Mouse (Mus musculus): ENCODE results near the gene Arhgef38.

Gene Arhgef38

DNA sequence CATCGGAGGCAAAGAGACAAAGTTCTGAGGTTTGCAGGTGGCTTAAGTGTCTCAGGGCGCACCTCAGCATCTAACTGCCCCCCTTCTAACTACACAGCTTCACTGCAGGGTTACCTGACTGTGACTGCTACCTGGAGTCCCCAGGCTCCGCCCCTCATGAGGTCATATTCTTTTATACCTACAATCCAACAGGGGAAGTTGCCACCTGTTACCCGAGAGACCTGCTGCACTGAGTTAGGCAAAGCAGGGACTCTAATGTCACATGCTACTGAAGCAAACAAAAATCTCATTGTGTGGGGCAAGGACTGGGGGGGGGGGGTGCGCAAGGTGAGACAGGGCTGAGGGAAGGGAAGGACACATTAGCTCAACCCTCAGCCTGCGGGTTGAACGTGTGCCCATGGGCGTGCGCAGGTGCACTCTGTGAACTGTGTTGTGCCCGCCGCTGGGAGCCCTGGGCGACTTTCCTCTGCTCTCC, at the start of gene Arhgef38:
Gene Arhgef38, minus strand, starts transcription at position 129 of the 475 bp plus-strand sequence.
- in situ Hi-C loops (cut with MboI, MseI), result no loop called here

DNA sequence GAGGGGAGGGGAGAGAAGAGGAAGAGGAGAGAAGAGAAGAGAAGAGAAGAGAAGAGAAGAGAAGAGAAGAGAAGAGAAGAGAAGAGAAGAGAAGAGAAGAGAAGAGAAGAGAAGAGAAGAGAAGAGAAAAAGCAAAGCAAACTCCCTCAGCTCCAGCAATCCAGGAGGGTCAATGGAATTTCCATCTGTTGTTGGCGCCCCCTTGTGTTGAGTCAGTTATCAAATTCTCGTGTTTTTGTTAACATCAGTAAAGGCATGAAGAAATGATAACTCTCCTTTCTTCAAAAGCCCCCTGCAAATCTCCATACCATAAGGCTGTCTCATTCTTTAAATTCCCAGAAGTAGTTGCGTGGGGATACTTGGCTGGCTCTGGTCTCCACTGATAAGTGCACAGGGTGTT, 37.1 kb upstream of the Arhgef38 start:
- in situ Hi-C loops (cut with MboI, MseI), result no loop called here

- in situ Hi-C loops (cut with MboI, MseI), result no loop called here
These were observed 24.1 kb upstream of the Arhgef38 start for GRCm38 (mm10) chr3:133258860-133259259.

DNA sequence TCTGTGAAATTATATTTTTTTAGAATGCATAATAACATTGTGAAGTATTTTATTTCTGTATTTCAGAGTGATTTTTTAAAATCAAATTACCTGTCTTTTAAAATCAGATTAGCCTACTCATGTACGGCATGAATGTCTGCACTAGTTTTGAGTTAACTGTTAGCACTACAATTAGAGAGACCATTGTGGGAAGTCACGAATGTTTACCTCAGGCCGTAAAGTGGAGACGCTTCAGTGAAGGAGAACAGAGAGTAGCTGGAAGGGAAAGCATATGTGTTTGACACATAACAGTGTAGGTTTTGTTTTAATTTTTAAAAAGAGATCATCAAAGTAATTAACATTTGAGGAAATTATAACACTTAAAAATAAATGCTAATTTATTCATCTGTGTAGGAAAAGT, 21.1 kb upstream of the Arhgef38 start:
- in situ Hi-C loops (cut with MboI, MseI), result no loop called here

GRCm38 (mm10) chr3:133244027-133244426, 9.3 kb upstream of the Arhgef38 start:
- in situ Hi-C loops (cut with MboI, MseI), result no loop called here

GRCm38 (mm10) chr3:133241916-133242315, 7.2 kb upstream of the Arhgef38 start:
- in situ Hi-C loops (cut with MboI, MseI), result no loop called here

DNA sequence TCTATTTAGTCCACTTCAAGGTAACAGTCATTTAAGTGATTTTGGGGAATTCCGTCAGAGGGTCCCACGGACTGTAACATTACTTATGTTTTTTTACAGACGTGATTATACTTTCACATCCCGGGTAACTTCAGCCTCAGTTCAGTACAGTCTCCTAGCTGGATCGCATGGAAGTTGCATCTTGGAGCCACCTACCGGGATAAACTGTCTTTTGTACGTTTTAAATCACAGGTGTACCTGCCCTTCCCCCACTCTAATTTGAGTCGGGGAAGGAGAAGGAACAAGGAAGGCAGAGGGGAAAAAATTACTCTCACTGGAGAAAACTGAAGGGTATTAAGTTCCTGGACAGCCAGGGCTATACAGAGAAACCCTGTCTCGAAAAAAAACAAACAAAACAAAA, 756 bp downstream of the Arhgef38 start:
- in situ Hi-C loops (cut with MboI, MseI), result no loop called here

DNA sequence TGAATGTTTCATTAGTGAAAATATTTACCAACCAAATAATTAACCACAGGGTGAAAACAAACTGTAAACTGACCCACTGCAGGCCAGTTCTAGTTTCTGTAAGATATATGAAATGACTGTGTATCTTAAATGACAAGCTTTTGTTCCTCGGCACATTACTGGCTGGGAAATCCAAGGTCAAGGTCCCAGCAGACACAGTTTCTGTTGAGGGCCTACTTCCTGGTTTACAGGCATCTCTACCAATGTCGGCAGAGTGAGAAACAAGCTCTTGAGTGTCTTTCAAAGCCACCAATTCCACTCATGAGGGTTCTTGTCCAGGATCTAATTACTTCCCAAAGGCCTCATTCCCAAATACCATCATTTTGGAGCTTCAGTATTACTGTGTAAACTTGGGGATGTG, 4.3 kb downstream of the Arhgef38 start:
- in situ Hi-C loops (cut with MboI, MseI), result no loop called here

GRCm38 (mm10) chr3:133229594-133229993, 5.2 kb downstream of the Arhgef38 start:
- in situ Hi-C loops (cut with MboI, MseI), result no loop called here

DNA sequence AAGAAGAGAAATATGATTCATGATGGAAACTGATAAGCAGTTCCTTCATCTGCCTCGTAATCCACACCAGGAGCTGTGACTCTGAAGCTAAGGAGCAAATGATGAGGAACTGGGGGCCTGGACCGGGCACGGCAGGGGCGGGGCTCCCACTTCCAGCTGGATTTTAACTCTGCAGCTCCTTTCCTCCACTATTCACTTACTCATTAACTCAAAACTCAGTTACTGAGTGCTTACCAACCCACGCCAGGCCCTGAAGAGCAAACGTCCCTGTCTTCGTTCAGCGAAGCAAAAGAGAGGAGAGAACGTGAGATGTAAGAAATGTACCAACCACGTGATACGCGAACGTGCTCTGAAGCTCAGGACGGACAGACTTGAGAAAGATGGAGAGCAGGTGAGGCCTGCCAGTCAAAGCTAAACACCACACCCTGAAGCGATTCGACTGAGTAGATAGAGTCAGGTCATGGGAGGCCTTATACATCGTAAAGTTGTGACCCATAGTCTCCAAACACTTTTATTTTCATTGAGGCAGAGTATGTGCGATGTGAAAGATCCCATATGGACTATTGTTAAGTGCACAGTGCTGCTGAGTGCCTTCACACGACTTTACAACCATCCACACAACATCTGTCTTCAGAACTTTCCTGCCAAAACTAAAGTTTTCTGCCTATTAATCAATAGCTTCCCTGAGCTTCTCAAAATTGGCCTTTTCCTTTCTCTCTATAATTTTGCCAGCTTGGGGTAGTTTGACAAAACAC, 7.3 kb downstream of the Arhgef38 start:
- in situ Hi-C loops (cut with MboI, MseI), result no loop called here

- in situ Hi-C loops (cut with MboI, MseI), result no loop called here
These were observed 16.2 kb downstream of the Arhgef38 start for GRCm38 (mm10) chr3:133218501-133218900.

DNA sequence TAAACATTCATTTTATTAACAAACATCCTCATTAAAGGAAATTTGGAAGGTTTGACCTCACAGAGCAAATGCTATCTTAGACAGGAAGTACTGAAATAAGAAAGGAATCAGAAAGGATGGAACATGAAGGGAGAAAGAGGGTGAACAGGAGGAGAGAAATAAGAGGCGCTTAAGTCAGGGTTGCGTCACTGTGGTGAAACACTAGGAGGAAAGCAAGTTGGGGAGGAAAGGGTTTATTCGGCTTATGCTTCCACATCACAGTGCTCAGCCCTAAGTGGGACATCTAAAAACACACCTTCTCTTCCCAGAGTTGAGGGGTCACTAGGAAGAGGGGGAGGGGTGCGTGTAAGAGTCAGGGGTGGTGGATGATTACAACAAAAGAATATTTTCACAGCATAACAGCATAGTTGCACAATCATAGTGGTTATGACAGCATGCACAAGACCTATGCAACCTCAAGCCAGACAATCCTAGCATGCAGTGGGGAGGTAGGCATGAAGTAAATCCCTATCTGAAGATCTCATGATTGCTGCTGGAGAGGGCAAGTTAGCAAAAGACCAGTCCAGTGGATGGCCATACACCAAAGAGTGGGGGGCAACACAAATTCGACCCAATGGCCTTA, 19.4 kb downstream of the Arhgef38 start:
- in situ Hi-C loops (cut with MboI, MseI), result no loop called here

DNA sequence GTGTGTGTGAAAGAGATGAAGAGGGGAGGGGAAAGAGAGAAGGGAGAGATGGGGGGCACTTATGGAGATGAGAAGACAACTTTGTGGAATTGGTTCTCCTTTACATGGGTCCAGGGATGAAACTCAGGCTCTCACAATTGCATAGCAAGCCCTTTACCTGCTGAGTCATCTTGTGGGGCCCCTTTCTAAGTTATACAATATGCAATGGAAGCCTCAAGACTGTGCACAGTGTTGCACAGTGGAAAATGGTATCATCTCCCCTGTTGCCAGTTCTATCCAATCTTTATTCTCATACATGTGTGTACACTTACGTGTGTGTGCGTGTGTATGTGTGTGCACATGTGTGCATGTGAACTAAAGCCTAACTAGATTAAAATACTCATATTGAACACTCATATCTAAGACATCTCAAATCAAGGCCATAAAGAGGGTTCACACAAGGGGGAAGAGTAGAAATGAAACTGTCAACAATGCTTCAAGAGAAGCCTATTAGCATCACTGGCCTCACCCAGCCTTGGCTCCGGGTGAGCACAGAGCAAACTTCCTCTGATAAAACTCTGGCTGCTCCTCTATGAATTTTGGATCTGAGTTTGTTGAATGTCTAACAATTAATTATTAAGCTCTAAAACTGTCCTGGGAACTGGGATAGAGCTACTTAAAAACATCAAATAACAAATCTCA, 21.2 kb downstream of the Arhgef38 start:
- in situ Hi-C loops (cut with MboI, MseI), result no loop called here

DNA sequence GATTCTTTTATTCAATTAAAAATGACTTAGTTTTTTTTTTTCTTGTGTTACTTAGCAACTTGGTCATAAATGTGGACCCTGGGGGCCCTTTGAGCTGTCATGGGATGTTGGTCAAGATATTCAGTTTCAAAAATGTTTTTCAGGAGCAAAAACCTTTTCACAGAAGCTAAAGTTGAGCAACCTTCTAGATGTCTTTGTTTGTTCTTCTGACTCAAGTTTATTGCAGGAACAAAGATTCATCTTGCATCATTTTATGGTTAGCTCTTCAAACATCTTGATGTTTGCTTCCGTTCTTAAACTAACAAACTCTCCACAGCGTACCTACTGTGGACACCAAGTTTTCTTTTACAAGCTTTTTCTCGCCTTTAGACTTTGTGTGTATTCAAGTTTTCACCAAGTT, 23.4 kb downstream of the Arhgef38 start:
- in situ Hi-C loops (cut with MboI, MseI), result no loop called here

- in situ Hi-C loops (cut with MboI, MseI), result no loop called here
These were observed 31.0 kb downstream of the Arhgef38 start for GRCm38 (mm10) chr3:133203713-133204112.

DNA sequence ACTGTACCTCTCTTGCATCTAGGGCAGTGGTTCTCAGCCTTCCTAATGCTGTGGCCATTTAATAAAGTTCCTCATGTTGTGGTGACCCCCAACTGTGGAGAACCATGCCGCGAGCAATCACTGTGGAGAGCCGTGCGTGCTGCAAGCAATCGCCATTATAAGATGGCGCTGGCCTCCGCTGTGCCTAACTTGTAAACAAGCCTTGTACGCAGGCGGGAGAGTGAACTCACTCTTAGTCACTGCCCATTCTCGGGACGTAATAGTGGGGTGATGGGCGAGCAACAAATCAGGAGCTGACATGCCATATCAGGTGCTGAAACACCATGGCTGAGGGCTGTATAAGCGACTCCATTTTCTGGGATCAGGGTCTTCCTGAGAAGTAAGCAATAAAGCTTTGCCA, 32.6 kb downstream of the Arhgef38 start:
- in situ Hi-C loops (cut with MboI, MseI), result no loop called here

DNA sequence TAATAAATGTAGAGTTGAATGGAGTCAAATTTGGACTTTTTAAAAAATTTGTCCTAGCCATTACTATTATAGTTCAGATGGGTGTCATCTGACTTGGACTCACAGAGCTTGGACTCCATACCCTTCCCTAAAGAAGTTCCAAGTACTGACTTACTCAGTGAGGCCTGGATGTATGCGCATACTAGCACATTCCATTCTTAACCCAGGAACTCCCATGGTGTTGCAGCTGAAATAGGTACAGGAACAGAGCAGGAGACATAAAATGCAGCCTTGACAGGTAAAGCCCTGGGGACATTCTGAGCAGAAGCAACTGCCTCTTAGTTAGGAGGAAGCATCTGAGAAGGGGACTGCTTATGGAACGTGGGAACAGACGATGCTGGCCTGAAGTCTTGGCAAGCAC, 45.8 kb downstream of the Arhgef38 start:
- in situ Hi-C loops (cut with MboI, MseI), result no loop called here

GRCm38 (mm10) chr3:133187524-133187923, 47.2 kb downstream of the Arhgef38 start:
- in situ Hi-C loops (cut with MboI, MseI), result no loop called here

- in situ Hi-C loops (cut with MboI, MseI), result no loop called here
These were observed 58.6 kb downstream of the Arhgef38 start for GRCm38 (mm10) chr3:133176033-133176750.

DNA sequence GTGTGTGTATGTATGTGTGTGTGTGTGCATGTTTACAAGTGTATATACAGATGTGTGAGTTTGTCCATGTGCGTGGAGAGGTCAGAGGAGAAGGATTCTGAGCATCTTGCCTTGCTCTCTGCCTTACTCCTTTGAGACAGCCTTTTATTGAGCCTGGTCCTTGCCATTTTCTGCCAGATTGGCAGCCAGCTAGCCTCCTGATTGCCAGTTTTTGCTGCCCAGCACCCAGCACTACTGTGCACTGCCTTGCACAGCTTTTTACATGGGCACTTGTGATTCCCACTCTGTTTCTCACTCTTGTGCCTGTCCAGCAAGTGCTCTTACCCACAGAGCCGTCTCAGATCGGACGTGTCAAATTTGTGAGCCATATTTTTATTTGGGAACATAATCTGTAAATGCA, 62.5 kb downstream of the Arhgef38 start:
- in situ Hi-C loops (cut with MboI, MseI), result no loop called here

GRCm38 (mm10) chr3:133169737-133170136, 65.0 kb downstream of the Arhgef38 start:
- in situ Hi-C loops (cut with MboI, MseI), result no loop called here

DNA sequence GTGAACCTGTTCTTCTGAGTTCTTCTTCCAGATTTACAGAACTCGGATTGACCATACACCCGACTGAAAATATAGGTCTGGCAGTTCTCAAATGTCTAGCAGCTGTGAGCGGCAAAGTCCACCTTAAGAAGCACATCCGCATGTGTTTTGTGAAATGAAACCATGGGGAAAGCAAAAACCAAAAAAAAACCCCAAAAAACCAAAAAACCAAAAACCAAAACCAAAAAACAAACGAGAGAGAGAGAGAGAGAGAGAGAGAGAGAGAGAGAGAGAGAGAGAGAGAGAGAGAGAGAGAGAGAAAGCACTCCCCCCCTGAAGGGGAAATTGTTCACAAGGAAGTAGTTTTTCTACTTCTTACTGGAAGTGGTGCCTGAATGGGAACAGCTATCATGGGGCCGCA, 67.2 kb downstream of the Arhgef38 start:
- in situ Hi-C loops (cut with MboI, MseI), result no loop called here

Data from T-helper 17 cell (primary cell).